Mouse (Mus musculus) G1E-ER4 (cell line): ENCODE measurements around the gene Spin1. TPM values are rescaled to one million over a fixed set of nuclear protein-coding genes. Genes with fewer than 3 reads are reported as not detected.

ENCODE experiments used
- GATA1 ChIP-seq: IDR thresholded peaks from one replicate; pipeline ENCODE4 v1.8.0; 2012; ENCODE audit warnings: low read length, inconsistent platforms
- polyA plus RNA-seq: library from polyadenylated mRNA; stranded (reverse); fragments of >175 nt; gene quantifications from 2 replicates; pipeline ENCODE4 v1.2.3, GENCODE M21; 2012

Gene Spin1
- 4.9 and 7.1 TPM in 2 replicates for polyA plus RNA-seq

GRCm38 (mm10) chr13:51100233-51101015, at the start of gene Spin1:
TSS of gene Spin1 (plus strand) at chr13:51100880.
- no peak for TF ChIP-seq GATA1

GRCm38 (mm10) chr13:51051016-51051415, 49.7 kb upstream of the Spin1 start:
- no peak for TF ChIP-seq GATA1

- no peak for TF ChIP-seq GATA1
These were observed 48.3 kb upstream of the Spin1 start for GRCm38 (mm10) chr13:51052408-51052807.

- TF ChIP-seq GATA1, result no peak
These were observed 37.7 kb upstream of the Spin1 start for GRCm38 (mm10) chr13:51063024-51063423.

GRCm38 (mm10) chr13:51063721-51064120, 37.0 kb upstream of the Spin1 start:
- TF ChIP-seq GATA1, result no peak

GRCm38 (mm10) chr13:51064429-51064828, 36.3 kb upstream of the Spin1 start:
- no peak for TF ChIP-seq GATA1

- TF ChIP-seq GATA1, result no peak
These were observed 29.5 kb upstream of the Spin1 start for GRCm38 (mm10) chr13:51071063-51071680.

GRCm38 (mm10) chr13:51071763-51072276, 28.9 kb upstream of the Spin1 start:
- TF ChIP-seq GATA1, result no peak

GRCm38 (mm10) chr13:51072917-51073843, 27.5 kb upstream of the Spin1 start:
- TF ChIP-seq GATA1, result no peak

- TF ChIP-seq GATA1, result no peak
These were observed 26.5 kb upstream of the Spin1 start for GRCm38 (mm10) chr13:51074081-51074680.

GRCm38 (mm10) chr13:51080801-51081200, 19.9 kb upstream of the Spin1 start:
- TF ChIP-seq GATA1, result no peak

- TF ChIP-seq GATA1, result no peak
These were observed 16.4 kb upstream of the Spin1 start for GRCm38 (mm10) chr13:51084241-51084640.

GRCm38 (mm10) chr13:51085941-51086340, 14.7 kb upstream of the Spin1 start:
- TF ChIP-seq GATA1, result no peak

GRCm38 (mm10) chr13:51087253-51087652, 13.4 kb upstream of the Spin1 start:
- no peak for TF ChIP-seq GATA1

- TF ChIP-seq GATA1, result no peak
These were observed 12.5 kb upstream of the Spin1 start for GRCm38 (mm10) chr13:51088207-51088606.
